Mouse (Mus musculus): ENCODE data around the gene Mul1. TPM values are rescaled to one million over a fixed set of nuclear protein-coding genes. Genes with fewer than 3 reads are reported as not detected.
"Not testable (repeated sequence)": the region's sequence is repeated elsewhere in the genome, so short reads cannot be mapped to it uniquely, and the experiment has no call there.

The Mul1 gene
- polyA plus RNA-seq, 1 experiment from 2014 or later, result 16.8 TPM

- no peak overlapping the region for H3K9ac ChIP-seq
- 73% methylated on average over 3 of the region's 3 CpGs for WGBS
These were observed 18.5 kb upstream of the Mul1 start for GRCm38 (mm10) chr4:138415991-138416390.

GRCm38 (mm10) chr4:138416414-138416813, 18.1 kb upstream of the Mul1 start:
- H3K9me3 ChIP-seq, result no peaks in the 10 kb centered on the region
- WGBS, result 58% methylated on average over 5 of the region's 5 CpGs
- H3K27ac ChIP-seq, result no peak overlapping the region
- no peak overlapping the region for H3K4me3 ChIP-seq
- ATAC-seq (ENCODE audit: insufficient number of reproducible peaks, low FRiP score, low TSS enrichment, low read depth), result no peak
- H3K4me1 ChIP-seq, result no peaks in the 10 kb centered on the region
- no peaks in the 10 kb centered on the region for H3K36me3 ChIP-seq
- peaks cover 66% of the 10 kb centered on the region for H3K27me3 ChIP-seq
- H3K9ac ChIP-seq, result no peak overlapping the region
- no peak overlapping the region for H3K4me2 ChIP-seq

More at GRCm38 (mm10) chr4:138415991-138416390, 18.5 kb upstream of the Mul1 start:
- H3K9me3 ChIP-seq, result no peaks in the 10 kb centered on the region
- H3K4me3 ChIP-seq, result no peak overlapping the region
- peaks cover 66% of the 10 kb centered on the region for H3K27me3 ChIP-seq
- no peak for ATAC-seq (ENCODE audit: insufficient number of reproducible peaks, low FRiP score, low TSS enrichment, low read depth)
- no peak overlapping the region for H3K27ac ChIP-seq
- no peak overlapping the region for H3K4me2 ChIP-seq
- no peaks in the 10 kb centered on the region for H3K36me3 ChIP-seq
- H3K4me1 ChIP-seq, result no peaks in the 10 kb centered on the region

- WGBS, result 83% methylated on average over 4 of the region's 4 CpGs
- no peak overlapping the region for H3K27ac ChIP-seq
- no peak overlapping the region for H3K4me2 ChIP-seq
- no peak overlapping the region for H3K9ac ChIP-seq
- no peak for ATAC-seq (ENCODE audit: insufficient number of reproducible peaks, low FRiP score, low TSS enrichment, low read depth)
- H3K27me3 ChIP-seq, result peaks cover 59% of the 10 kb centered on the region
- no peak overlapping the region for H3K4me3 ChIP-seq
- H3K9me3 ChIP-seq, result no peaks in the 10 kb centered on the region
- H3K36me3 ChIP-seq, result no peaks in the 10 kb centered on the region
- no peaks in the 10 kb centered on the region for H3K4me1 ChIP-seq
These were observed 16.6 kb upstream of the Mul1 start for GRCm38 (mm10) chr4:138417882-138418281.

- no peak overlapping the region for H3K27ac ChIP-seq
- no peaks in the 10 kb centered on the region for H3K9me3 ChIP-seq
- H3K4me2 ChIP-seq, result no peak overlapping the region
- ATAC-seq (ENCODE audit: insufficient number of reproducible peaks, low FRiP score, low TSS enrichment, low read depth), result no peak
- peaks cover 55% of the 10 kb centered on the region for H3K27me3 ChIP-seq
- H3K36me3 ChIP-seq, result no peaks in the 10 kb centered on the region
- 61% methylated on average over 11 of the region's 11 CpGs for WGBS
- H3K4me3 ChIP-seq, result no peak overlapping the region
- no peaks in the 10 kb centered on the region for H3K4me1 ChIP-seq
- H3K9ac ChIP-seq, result no peak overlapping the region
These were observed 16.0 kb upstream of the Mul1 start for GRCm38 (mm10) chr4:138418340-138418957.

- Histone ChIP-seq H3K27me3 (peaks cover 16% of the 10 kb centered on the region), H3K4me3 (no peak overlapping the region), H3K36me3 (no peaks in the 10 kb centered on the region), H3K9ac (no peak overlapping the region), H3K9me3 (no peaks in the 10 kb centered on the region), H3K4me1 (no peaks in the 10 kb centered on the region), H3K4me2 (no peak overlapping the region), H3K27ac (no peak overlapping the region)
- ATAC-seq (ENCODE audit: insufficient number of reproducible peaks, low FRiP score, low TSS enrichment, low read depth), result no peak
- 75% methylated on average over 6 of the region's 6 CpGs for WGBS
These were observed 9.4 kb upstream of the Mul1 start for GRCm38 (mm10) chr4:138425028-138425427.

GRCm38 (mm10) chr4:138425604-138426003, 8.9 kb upstream of the Mul1 start:
- not testable (repeated sequence) for H3K4me1 ChIP-seq; H3K4me2 ChIP-seq; H3K27ac ChIP-seq; H3K9me3 ChIP-seq; H3K36me3 ChIP-seq; ATAC-seq (ENCODE audit: insufficient number of reproducible peaks, low FRiP score, low TSS enrichment, low read depth); H3K9ac ChIP-seq; H3K4me3 ChIP-seq
- 81% methylated on average over 14 of the region's 14 CpGs for WGBS
- peaks cover 16% of the 10 kb centered on the region for H3K27me3 ChIP-seq

- H3K4me2 ChIP-seq, result no peak overlapping the region
- 34% methylated on average over 22 of the region's 22 CpGs for WGBS
These were observed 7.4 kb upstream of the Mul1 start for GRCm38 (mm10) chr4:138426778-138427705.

GRCm38 (mm10) chr4:138429778-138430177, 4.7 kb upstream of the Mul1 start:
- H3K27ac ChIP-seq, result no peak overlapping the region
- H3K27me3 ChIP-seq, result peaks cover 7% of the 10 kb centered on the region
- WGBS, result 42% methylated on average over 3 of the region's 3 CpGs
- no peaks in the 10 kb centered on the region for H3K9me3 ChIP-seq
- no peak overlapping the region for H3K9ac ChIP-seq
- no peak for ATAC-seq (ENCODE audit: insufficient number of reproducible peaks, low FRiP score, low TSS enrichment, low read depth)
- H3K4me2 ChIP-seq, result no peak overlapping the region
- H3K4me1 ChIP-seq, result peaks cover 3% of the 10 kb centered on the region; the same call in 1 of the 2 replicates
- no peaks in the 10 kb centered on the region for H3K36me3 ChIP-seq
- no peak overlapping the region for H3K4me3 ChIP-seq

More at GRCm38 (mm10) chr4:138426778-138427705, 7.4 kb upstream of the Mul1 start:
- Histone ChIP-seq H3K27me3 (peaks cover 5% of the 10 kb centered on the region; the same call in 1 of the 2 replicates), H3K36me3 (no peaks in the 10 kb centered on the region), H3K4me1 (no peaks in the 10 kb centered on the region), H3K9ac (no peak overlapping the region), H3K9me3 (no peaks in the 10 kb centered on the region), H3K4me3 (no peak overlapping the region), H3K27ac (no peak overlapping the region)
- ATAC-seq (ENCODE audit: insufficient number of reproducible peaks, low FRiP score, low TSS enrichment, low read depth), result no peak

- H3K4me1 ChIP-seq, result peaks cover 14% of the 10 kb centered on the region
- no peak overlapping the region for H3K27ac ChIP-seq
- H3K9me3 ChIP-seq, result no peaks in the 10 kb centered on the region
- ATAC-seq (ENCODE audit: insufficient number of reproducible peaks, low FRiP score, low TSS enrichment, low read depth), result no peak
- WGBS, result 30% methylated on average over 8 of the region's 8 CpGs
- no peak overlapping the region for H3K4me2 ChIP-seq
- no peaks in the 10 kb centered on the region for H3K36me3 ChIP-seq
- peaks cover 7% of the 10 kb centered on the region for H3K27me3 ChIP-seq
- H3K9ac ChIP-seq, result no peak overlapping the region
- H3K4me3 ChIP-seq, result no peak overlapping the region
These were observed 3.1 kb upstream of the Mul1 start for GRCm38 (mm10) chr4:138431340-138431739.

GRCm38 (mm10) chr4:138440062-138440461, 5.6 kb downstream of the Mul1 start:
- H3K9me3 ChIP-seq, result no peaks in the 10 kb centered on the region
- H3K36me3 ChIP-seq, result peaks cover 51% of the 10 kb centered on the region
- peaks cover 2% of the 10 kb centered on the region; the same call in 1 of the 2 replicates for H3K27me3 ChIP-seq
- H3K9ac ChIP-seq, result 0 out of 2 replicates have a peak overlapping the region, but pooled peaks have one; percentile 8
- ATAC-seq (ENCODE audit: insufficient number of reproducible peaks, low FRiP score, low TSS enrichment, low read depth), result no peak
- 64% methylated on average over 3 of the region's 3 CpGs for WGBS
- no peak overlapping the region for H3K4me3 ChIP-seq
- no peak overlapping the region for H3K4me2 ChIP-seq
- H3K4me1 ChIP-seq, result peaks cover 9% of the 10 kb centered on the region
- H3K27ac ChIP-seq, result no peak overlapping the region

- peaks cover 17% of the 10 kb centered on the region for H3K36me3 ChIP-seq
- H3K4me3 ChIP-seq, result no peak overlapping the region
- peaks cover 3% of the 10 kb centered on the region for H3K4me1 ChIP-seq
- 22% methylated on average over 5 of the region's 5 CpGs for WGBS
- no peak overlapping the region for H3K4me2 ChIP-seq
- H3K27me3 ChIP-seq, result peaks cover 16% of the 10 kb centered on the region
- no peak overlapping the region for H3K9ac ChIP-seq
- no peaks in the 10 kb centered on the region for H3K9me3 ChIP-seq
- ATAC-seq (ENCODE audit: insufficient number of reproducible peaks, low FRiP score, low TSS enrichment, low read depth), result no peak
- H3K27ac ChIP-seq, result no peak overlapping the region
These were observed 10.5 kb downstream of the Mul1 start for GRCm38 (mm10) chr4:138444941-138445340.

GRCm38 (mm10) chr4:138446981-138447380, 12.5 kb downstream of the Mul1 start:
- H3K4me1 ChIP-seq, result peaks cover 3% of the 10 kb centered on the region
- H3K9ac ChIP-seq, result no peak overlapping the region
- no peak overlapping the region for H3K27ac ChIP-seq
- H3K36me3 ChIP-seq, result no peaks in the 10 kb centered on the region
- H3K4me2 ChIP-seq, result no peak overlapping the region
- H3K4me3 ChIP-seq, result no peak overlapping the region
- H3K9me3 ChIP-seq, result no peaks in the 10 kb centered on the region
- peaks cover 32% of the 10 kb centered on the region for H3K27me3 ChIP-seq
- WGBS, result 18% methylated on average over 13 of the region's 13 CpGs
- ATAC-seq (ENCODE audit: insufficient number of reproducible peaks, low FRiP score, low TSS enrichment, low read depth), result no peak

All from limb, embryonic 15.5 days (tissue).